Mouse (Mus musculus): ENCODE results near the gene Slc44a5. TPM values are rescaled to one million over a fixed set of nuclear protein-coding genes. Genes with fewer than 3 reads are reported as not detected.

Slc44a5 gene
- polyA plus RNA-seq, 1 experiment from 2014 or later, result 1.4 TPM

GRCm38 (mm10) chr3:154082241-154082640 lies 109.0 kb downstream of the Slc44a5 start:
- H3K4me2 ChIP-seq (ENCODE audit: low read length), result no peak overlapping the region
- no peak overlapping the region for H3K4me3 ChIP-seq (ENCODE audit: control insufficient read depth in 1 of 2, insufficient read depth in 1 of 2, low read depth in 1 of 2, low read length in 2 of 2)
- no peaks in the 10 kb centered on the region for H3K9me3 ChIP-seq (ENCODE audit: control insufficient read depth, low read length)
- no peaks in the 10 kb centered on the region for H3K36me3 ChIP-seq (ENCODE audit: control insufficient read depth, insufficient read depth, low read length)
- no peaks in the 10 kb centered on the region for H3K27me3 ChIP-seq (ENCODE audit: control insufficient read depth, insufficient read depth, low read length)
- no peak overlapping the region for H3K27ac ChIP-seq (replicated peaks in 1 of 2; ENCODE audit: control insufficient read depth in 1 of 2, insufficient read depth in 1 of 2, low read depth in 2 of 2, low read length in 2 of 2)
- H3K4me1 ChIP-seq (ENCODE audit: control insufficient read depth in 2 of 2, insufficient read depth in 2 of 2, low read length in 2 of 2), result no peaks in the 10 kb centered on the region
- 66% methylated on average over 9 of the region's 9 CpGs for WGBS
- ATAC-seq (ENCODE audit: insufficient number of reproducible peaks, insufficient read depth, low FRiP score, low read depth), result no peak
- H3K9ac ChIP-seq (ENCODE audit: low read length), result no peak overlapping the region

DNA sequence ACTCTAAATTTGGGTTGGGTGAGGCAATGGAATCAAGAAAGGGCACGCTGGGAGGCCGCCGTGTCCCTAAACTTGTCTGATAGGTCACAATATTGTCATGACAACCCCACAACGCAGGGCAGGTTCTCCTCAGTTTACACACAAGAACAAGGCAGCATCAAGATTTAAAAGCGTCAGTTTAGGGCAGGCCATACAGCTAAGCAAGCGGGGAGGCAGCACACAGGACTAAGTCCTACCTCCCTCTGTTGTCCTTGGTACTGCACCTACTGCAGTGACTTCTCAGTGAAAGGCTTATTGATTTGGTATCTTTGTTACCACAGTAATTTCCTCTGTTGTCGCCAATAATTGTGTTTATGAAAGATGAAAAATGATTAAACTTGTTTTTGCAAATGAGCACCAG lies 109.7 kb downstream of the Slc44a5 start:
- Histone ChIP-seq H3K9me3 (ENCODE audit: control insufficient read depth, low read length) (no peaks in the 10 kb centered on the region), H3K4me1 (ENCODE audit: control insufficient read depth in 2 of 2, insufficient read depth in 2 of 2, low read length in 2 of 2) (no peaks in the 10 kb centered on the region), H3K9ac (ENCODE audit: low read length) (no peak overlapping the region), H3K4me3 (ENCODE audit: control insufficient read depth in 1 of 2, insufficient read depth in 1 of 2, low read depth in 1 of 2, low read length in 2 of 2) (no peak overlapping the region), H3K27me3 (ENCODE audit: control insufficient read depth, insufficient read depth, low read length) (no peaks in the 10 kb centered on the region), H3K36me3 (ENCODE audit: control insufficient read depth, insufficient read depth, low read length) (no peaks in the 10 kb centered on the region), H3K4me2 (ENCODE audit: low read length) (no peak overlapping the region), H3K27ac (replicated peaks in 1 of 2; ENCODE audit: control insufficient read depth in 1 of 2, insufficient read depth in 1 of 2, low read depth in 2 of 2, low read length in 2 of 2) (no peak overlapping the region)
- 72% methylated on average over 7 of the region's 7 CpGs for WGBS
- ATAC-seq (ENCODE audit: insufficient number of reproducible peaks, insufficient read depth, low FRiP score, low read depth), result no peak

GRCm38 (mm10) chr3:154089996-154090395 lies 116.8 kb downstream of the Slc44a5 start:
- Histone ChIP-seq H3K27me3 (ENCODE audit: control insufficient read depth, insufficient read depth, low read length) (no peaks in the 10 kb centered on the region), H3K36me3 (ENCODE audit: control insufficient read depth, insufficient read depth, low read length) (no peaks in the 10 kb centered on the region), H3K4me2 (ENCODE audit: low read length) (no peak overlapping the region), H3K9ac (ENCODE audit: low read length) (no peak overlapping the region), H3K4me3 (ENCODE audit: control insufficient read depth in 1 of 2, insufficient read depth in 1 of 2, low read depth in 1 of 2, low read length in 2 of 2) (no peak overlapping the region), H3K4me1 (ENCODE audit: control insufficient read depth in 2 of 2, insufficient read depth in 2 of 2, low read length in 2 of 2) (0 out of 4 replicates have a peak, but pooled peaks cover 0 to 4% of the 10 kb centered on the region in 2 experiments), H3K27ac (replicated peaks in 1 of 2; ENCODE audit: control insufficient read depth in 1 of 2, insufficient read depth in 1 of 2, low read depth in 2 of 2, low read length in 2 of 2) (no peak overlapping the region), H3K9me3 (ENCODE audit: control insufficient read depth, low read length) (no peaks in the 10 kb centered on the region)
- ATAC-seq (ENCODE audit: insufficient number of reproducible peaks, insufficient read depth, low FRiP score, low read depth), result no peak
- 83% methylated on average over 5 of the region's 5 CpGs for WGBS

DNA sequence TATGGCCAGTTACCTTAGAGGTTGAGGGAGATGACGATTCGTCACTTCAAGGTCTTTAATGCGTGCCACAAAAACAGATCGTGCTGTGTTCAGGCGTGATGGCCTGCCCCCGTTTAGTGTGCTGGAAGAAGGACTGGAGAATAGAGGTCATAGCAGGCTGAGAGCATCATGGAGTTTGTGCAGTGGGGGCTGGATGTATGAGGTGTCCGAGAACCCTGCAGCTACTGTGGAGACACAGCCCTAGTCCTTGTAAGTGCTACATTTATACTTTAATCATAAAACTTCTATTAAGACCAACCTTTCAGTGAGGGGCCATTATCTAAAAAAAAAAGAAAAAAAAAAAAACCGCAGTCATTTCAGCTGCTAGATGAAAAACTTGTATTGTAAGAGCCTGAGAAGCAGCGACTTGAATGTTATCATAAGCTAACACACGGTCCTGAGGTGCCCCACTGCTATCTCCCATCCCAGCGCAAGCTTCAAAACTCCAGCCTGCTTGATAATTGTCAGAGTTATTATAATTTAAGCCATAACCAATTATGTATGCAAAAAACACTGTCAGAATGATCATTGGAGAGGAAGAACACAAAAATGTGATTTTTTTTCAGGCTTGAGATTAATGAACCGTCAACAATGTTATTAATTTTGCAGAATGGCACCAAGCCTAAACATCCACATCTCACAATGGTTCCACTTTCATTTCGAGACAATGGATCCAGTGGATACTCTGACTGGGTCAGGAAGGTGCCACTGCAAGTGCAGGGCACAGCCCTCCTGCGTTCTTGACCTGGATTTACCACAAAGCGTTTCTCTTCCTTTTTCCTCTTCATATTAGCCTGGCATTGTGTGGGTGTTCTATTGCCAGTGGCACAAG lies 118.5 kb downstream of the Slc44a5 start:
- WGBS, result 70% methylated on average over 15 of the region's 15 CpGs
- no peaks in the 10 kb centered on the region for H3K27me3 ChIP-seq (ENCODE audit: control insufficient read depth, insufficient read depth, low read length)
- H3K36me3 ChIP-seq (ENCODE audit: control insufficient read depth, insufficient read depth, low read length), result no peaks in the 10 kb centered on the region
- ATAC-seq (ENCODE audit: insufficient number of reproducible peaks, insufficient read depth, low FRiP score, low read depth), result no peak
- H3K4me2 ChIP-seq (ENCODE audit: low read length), result peak overlapping the region; percentile 36; the same call in 1 of the 2 replicates
- no peaks in the 10 kb centered on the region for H3K9me3 ChIP-seq (ENCODE audit: control insufficient read depth, low read length)
- no peak overlapping the region for H3K9ac ChIP-seq (ENCODE audit: low read length)
- H3K4me3 ChIP-seq (ENCODE audit: control insufficient read depth in 1 of 2, insufficient read depth in 1 of 2, low read depth in 1 of 2, low read length in 2 of 2), result no peak overlapping the region
- 0 out of 4 replicates have a peak, but pooled peaks cover 0 to 4% of the 10 kb centered on the region in 2 experiments for H3K4me1 ChIP-seq (ENCODE audit: control insufficient read depth in 2 of 2, insufficient read depth in 2 of 2, low read length in 2 of 2)
- H3K27ac ChIP-seq (replicated peaks in 1 of 2; ENCODE audit: control insufficient read depth in 1 of 2, insufficient read depth in 1 of 2, low read depth in 2 of 2, low read length in 2 of 2), result no peak overlapping the region

DNA sequence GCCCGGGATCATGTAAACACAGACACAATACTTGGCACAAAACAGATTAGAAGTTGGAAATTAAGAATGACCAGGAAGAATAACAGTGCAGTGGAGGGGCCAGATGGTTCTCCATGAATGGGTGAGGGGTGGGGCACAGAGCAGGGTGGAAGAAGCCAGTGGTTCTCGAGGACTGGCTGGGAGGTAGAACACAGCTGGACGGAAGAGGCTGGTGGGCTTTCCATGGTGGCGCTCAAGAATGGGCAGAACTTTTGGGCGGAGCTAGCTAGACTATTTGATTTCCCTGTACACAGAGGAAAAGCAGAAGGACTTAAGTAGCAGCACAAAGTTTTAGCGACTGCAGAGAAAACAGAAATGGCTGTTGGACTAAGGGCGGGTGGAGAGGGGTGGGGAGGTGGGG lies 119.2 kb downstream of the Slc44a5 start:
- 47% methylated on average over 7 of the region's 7 CpGs for WGBS
- H3K27ac ChIP-seq (replicated peaks in 1 of 2; ENCODE audit: control insufficient read depth in 1 of 2, insufficient read depth in 1 of 2, low read depth in 2 of 2, low read length in 2 of 2), result no peak overlapping the region
- H3K27me3 ChIP-seq (ENCODE audit: control insufficient read depth, insufficient read depth, low read length), result no peaks in the 10 kb centered on the region
- ATAC-seq (ENCODE audit: insufficient number of reproducible peaks, insufficient read depth, low FRiP score, low read depth), result no peak
- no peaks in the 10 kb centered on the region for H3K36me3 ChIP-seq (ENCODE audit: control insufficient read depth, insufficient read depth, low read length)
- H3K4me1 ChIP-seq (ENCODE audit: control insufficient read depth in 2 of 2, insufficient read depth in 2 of 2, low read length in 2 of 2), result 0 out of 4 replicates have a peak, but pooled peaks cover 0 to 4% of the 10 kb centered on the region in 2 experiments
- H3K4me2 ChIP-seq (ENCODE audit: low read length), result peak overlapping the region; percentile 36
- H3K9ac ChIP-seq (ENCODE audit: low read length), result no peak overlapping the region
- H3K4me3 ChIP-seq (ENCODE audit: control insufficient read depth in 1 of 2, insufficient read depth in 1 of 2, low read depth in 1 of 2, low read length in 2 of 2), result 0 out of 4 replicates have a peak overlapping the region, but pooled peaks of 1 of the 2 experiments have one; percentile 1
- no peaks in the 10 kb centered on the region for H3K9me3 ChIP-seq (ENCODE audit: control insufficient read depth, low read length)

GRCm38 (mm10) chr3:154093745-154094322 lies 120.6 kb downstream of the Slc44a5 start:
- H3K4me1 ChIP-seq (ENCODE audit: control insufficient read depth in 2 of 2, insufficient read depth in 2 of 2, low read length in 2 of 2), result 0 out of 4 replicates have a peak, but pooled peaks cover 0 to 4% of the 10 kb centered on the region in 2 experiments
- no peak overlapping the region for H3K4me3 ChIP-seq (ENCODE audit: control insufficient read depth in 1 of 2, insufficient read depth in 1 of 2, low read depth in 1 of 2, low read length in 2 of 2)
- H3K9me3 ChIP-seq (ENCODE audit: control insufficient read depth, low read length), result 0 out of 2 replicates have a peak, but pooled peaks cover 6% of the 10 kb centered on the region
- H3K27me3 ChIP-seq (ENCODE audit: control insufficient read depth, insufficient read depth, low read length), result no peaks in the 10 kb centered on the region
- ATAC-seq (ENCODE audit: insufficient number of reproducible peaks, insufficient read depth, low FRiP score, low read depth), result no peak
- no peak overlapping the region for H3K9ac ChIP-seq (ENCODE audit: low read length)
- H3K36me3 ChIP-seq (ENCODE audit: control insufficient read depth, insufficient read depth, low read length), result no peaks in the 10 kb centered on the region
- H3K27ac ChIP-seq (replicated peaks in 1 of 2; ENCODE audit: control insufficient read depth in 1 of 2, insufficient read depth in 1 of 2, low read depth in 2 of 2, low read length in 2 of 2), result no peak overlapping the region
- H3K4me2 ChIP-seq (ENCODE audit: low read length), result no peak overlapping the region
- 46% methylated on average over 8 of the region's 8 CpGs for WGBS

- H3K27me3 ChIP-seq (ENCODE audit: control insufficient read depth, insufficient read depth, low read length), result no peaks in the 10 kb centered on the region
- ATAC-seq (ENCODE audit: insufficient number of reproducible peaks, insufficient read depth, low FRiP score, low read depth), result no peak
- H3K27ac ChIP-seq (replicated peaks in 1 of 2; ENCODE audit: control insufficient read depth in 1 of 2, insufficient read depth in 1 of 2, low read depth in 2 of 2, low read length in 2 of 2), result no peak overlapping the region
- H3K9ac ChIP-seq (ENCODE audit: low read length), result no peak overlapping the region
- no peaks in the 10 kb centered on the region for H3K36me3 ChIP-seq (ENCODE audit: control insufficient read depth, insufficient read depth, low read length)
- H3K9me3 ChIP-seq (ENCODE audit: control insufficient read depth, low read length), result 0 out of 2 replicates have a peak, but pooled peaks cover 6% of the 10 kb centered on the region
- H3K4me1 ChIP-seq (ENCODE audit: control insufficient read depth in 2 of 2, insufficient read depth in 2 of 2, low read length in 2 of 2), result no peaks in the 10 kb centered on the region
- WGBS, result 73% methylated on average over 9 of the region's 9 CpGs
- H3K4me2 ChIP-seq (ENCODE audit: low read length), result no peak overlapping the region
- no peak overlapping the region for H3K4me3 ChIP-seq (ENCODE audit: control insufficient read depth in 1 of 2, insufficient read depth in 1 of 2, low read depth in 1 of 2, low read length in 2 of 2)
Measured at GRCm38 (mm10) chr3:154101671-154102070, 128.4 kb downstream of the Slc44a5 start.

Measured in heart, embryonic 14.5 days (tissue).